Mouse (Mus musculus) heart, adult 9 months (tissue): Measurements from ENCODE around the gene Aifm3.
A peak's percentile ranks its signal among the peaks of the same experiment; 100 is the strongest.
"Not testable (repeated sequence)": the region's sequence is repeated elsewhere in the genome, so short reads cannot be mapped to it uniquely, and the experiment has no call there.

Experiments
- DNase-seq, 2 experiments: peaks; one replicate each; pipeline ENCODE4 v3.0.0; 2022; ENCODE audit warnings: low spot score in 2 of 2

The Aifm3 gene

DNA sequence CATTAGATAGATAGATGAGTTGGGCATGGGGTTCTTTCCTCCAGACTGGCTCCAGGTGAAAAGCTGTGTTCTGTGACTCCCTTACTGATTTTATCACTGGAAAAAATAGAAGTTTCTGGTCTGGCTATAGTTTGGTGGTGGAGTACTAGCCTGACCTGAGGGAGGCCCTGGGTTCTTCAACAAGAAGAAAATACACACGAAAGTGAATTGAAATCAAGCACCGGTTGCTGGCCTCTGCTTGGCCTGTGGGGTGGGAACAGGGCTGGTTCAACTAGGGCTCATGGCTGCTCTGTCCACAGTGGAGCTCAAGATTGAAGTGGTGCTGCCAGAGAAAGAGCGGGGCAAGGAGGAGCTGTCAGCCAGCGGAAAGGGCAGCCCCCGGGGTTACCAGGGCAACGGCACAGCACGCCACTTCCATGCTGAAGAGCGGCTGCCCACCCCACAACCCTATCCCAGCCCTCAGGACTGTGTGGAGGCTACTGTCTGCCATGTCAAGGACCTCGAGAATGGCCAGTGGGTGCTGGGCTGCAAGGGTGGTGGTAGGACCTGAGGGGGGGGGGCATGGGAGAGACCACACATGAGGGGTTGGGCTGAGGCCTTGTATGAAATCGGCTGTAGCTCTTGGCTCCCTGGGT is 10.0 kb downstream of the Aifm3 start:
- DNase-seq, result no peak

DNA sequence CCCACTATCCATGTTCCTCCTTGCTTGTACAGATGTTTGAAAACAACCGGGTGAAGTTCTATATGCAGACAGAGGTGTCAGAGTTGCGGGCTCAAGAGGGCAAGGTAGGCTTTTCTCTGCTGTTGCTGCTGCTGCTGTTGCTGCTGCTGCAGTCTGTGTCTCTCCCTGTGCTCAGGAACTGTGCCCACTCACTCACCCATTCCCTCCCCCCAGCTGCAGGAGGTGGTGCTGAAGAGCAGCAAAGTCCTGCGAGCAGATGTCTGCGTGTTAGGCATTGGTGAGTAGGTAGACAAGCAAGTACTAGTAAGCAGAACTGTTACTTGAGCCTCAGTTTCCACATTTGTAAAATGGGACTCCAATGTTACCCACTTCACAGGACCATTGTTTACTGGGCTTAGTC is 13.3 kb downstream of the Aifm3 start:
- DNase-seq, result no peak

DNA sequence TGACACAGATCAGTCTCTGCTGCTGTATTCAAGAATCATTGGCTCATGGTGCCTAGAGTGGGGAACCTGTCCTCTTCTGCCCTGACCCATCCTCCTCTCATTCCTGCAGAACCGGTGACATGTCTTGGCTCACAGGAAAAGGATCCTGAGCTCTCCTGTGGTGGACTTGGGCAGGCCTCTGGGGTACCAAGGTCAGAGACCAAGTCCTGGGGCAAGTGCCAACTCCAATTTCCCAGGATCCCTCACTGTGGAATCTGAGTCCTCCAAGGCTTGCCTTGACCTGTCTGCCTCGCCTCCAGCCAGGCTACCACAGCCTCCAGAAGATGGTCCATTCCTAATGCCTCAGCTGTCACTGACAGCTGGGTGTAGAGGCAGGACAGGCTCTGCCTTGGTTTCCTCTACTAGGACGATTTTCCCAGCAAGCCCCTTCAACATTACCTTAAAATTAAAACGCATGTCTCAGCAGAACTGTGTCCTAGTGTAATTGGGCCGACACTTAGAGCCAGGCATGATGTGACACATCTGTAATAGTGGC is 17.7 kb downstream of the Aifm3 start:
- DNase-seq, result no peak

- not testable (repeated sequence) for DNase-seq
Observed at GRCm38 (mm10) chr16:17508031-17508430, 18.6 kb downstream of the Aifm3 start.

- peak; percentile 82 to 89 for DNase-seq
Observed at GRCm38 (mm10) chr16:17508546-17509239, 19.3 kb downstream of the Aifm3 start, which contains the start of gene Lztr1. Gene Lztr1 (plus strand): TSS chr16:17508688.

GRCm38 (mm10) chr16:17509240-17509597 is 19.8 kb downstream of the Aifm3 start:
- no peak for DNase-seq

- no peak for DNase-seq
Observed at GRCm38 (mm10) chr16:17510143-17510542, 20.7 kb downstream of the Aifm3 start.

DNA sequence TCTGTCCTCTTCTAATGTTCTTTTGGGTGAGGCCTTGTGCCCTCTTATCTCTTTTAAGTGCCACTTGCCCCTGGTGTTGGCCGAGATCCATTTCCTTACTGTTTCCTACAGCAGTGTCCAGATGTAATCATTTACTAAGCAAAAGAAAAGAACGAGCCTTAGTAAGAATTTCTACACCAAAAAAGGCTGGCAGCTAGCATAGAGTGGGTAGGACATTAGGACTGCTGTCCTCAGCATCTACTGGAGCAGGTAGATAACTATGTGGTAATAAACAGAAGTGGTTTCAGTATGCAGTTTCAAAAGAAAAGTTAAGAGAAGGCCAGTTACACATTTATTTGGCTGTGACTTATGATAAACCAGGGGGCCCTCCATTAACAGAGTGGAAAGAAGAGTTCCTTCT is 21.3 kb downstream of the Aifm3 start:
- no peak for DNase-seq

GRCm38 (mm10) chr16:17511431-17511830 is 22.0 kb downstream of the Aifm3 start:
- no peak for DNase-seq

DNA sequence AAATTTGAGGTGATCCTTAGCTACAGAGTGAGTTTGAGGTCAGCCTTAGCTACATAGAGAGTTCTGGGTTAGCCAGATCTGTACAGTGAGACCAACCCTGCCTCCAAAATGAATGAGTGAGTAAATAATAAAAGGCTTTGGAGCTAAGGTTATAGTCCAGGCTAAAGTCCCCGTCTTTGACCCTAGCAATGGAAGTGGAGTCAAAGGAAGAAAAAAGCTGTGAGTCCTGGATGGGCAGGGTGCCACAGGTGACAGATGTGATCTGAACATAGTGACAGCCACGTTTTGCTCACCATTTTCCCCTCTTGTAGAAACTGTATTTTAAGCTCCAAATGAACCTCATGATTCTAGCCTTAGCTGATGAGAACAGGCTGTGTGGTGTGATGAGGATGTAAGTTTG is 29.5 kb downstream of the Aifm3 start:
- no peak for DNase-seq

- no peak for DNase-seq
Observed at GRCm38 (mm10) chr16:17524156-17524555, 34.7 kb downstream of the Aifm3 start.

GRCm38 (mm10) chr16:17525524-17525923 is 36.1 kb downstream of the Aifm3 start:
- DNase-seq, result no peak

DNA sequence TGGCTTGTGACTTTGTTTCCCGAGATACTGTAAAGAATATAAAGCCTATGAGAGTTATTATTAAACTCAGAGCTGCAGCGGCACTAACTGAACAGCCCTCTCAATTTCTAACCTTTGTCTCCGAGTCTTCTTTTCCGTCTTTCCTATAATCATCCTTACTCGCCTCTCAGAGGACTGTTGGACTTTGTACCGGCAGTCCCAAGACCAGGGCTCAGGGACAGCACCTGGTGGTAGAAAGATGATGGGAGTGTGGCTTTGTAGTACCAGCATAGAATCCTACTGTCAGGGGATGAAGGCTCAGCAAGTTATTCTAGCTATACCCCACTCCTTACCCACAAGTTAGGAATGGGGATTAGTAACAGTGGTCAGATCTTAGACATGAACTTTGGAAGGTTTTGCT is 36.8 kb downstream of the Aifm3 start:
- DNase-seq, result no peak

DNA sequence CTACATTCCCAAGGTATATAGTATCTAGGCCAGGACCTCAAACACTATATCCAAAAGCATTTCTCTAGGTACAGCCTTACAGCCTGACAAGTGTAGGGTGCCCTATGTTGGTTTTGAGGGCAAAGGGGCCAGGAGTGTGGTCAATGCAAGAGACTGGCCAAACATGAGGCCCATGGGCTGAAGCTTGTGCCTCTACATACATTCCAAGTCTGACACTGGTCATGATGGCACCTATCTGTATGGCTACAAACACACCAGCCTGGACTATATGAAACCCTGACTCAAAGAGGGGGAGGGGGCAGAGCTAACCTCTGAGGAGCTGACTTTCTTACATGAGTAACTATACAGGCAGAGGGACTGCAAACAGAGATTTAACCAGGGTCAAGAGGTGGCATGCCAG is 38.2 kb downstream of the Aifm3 start:
- no peak for DNase-seq

DNA sequence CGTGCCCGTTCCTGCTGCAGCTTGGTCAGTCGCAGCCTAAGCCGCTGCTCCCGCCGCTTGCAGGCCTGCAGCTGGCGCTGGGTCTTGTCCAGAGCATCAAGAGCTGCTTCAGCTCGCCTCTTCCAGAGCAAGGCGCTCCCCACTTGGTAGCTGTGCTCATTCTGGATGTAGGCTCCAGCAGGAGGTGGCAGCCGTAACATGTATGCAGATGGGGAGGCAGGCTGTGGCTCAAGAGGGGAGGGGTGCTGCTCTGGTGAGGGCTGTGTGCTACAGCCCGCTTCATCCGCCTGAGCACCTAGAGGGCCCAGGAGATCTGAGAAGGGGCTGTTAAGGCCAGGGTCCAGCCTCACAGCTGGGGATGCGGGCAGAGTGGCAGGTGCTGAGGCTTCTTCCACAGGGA is 38.9 kb downstream of the Aifm3 start:
- DNase-seq, result no peak

- DNase-seq, result no peak
Observed at GRCm38 (mm10) chr16:17529981-17530586, 40.7 kb downstream of the Aifm3 start.

DNA sequence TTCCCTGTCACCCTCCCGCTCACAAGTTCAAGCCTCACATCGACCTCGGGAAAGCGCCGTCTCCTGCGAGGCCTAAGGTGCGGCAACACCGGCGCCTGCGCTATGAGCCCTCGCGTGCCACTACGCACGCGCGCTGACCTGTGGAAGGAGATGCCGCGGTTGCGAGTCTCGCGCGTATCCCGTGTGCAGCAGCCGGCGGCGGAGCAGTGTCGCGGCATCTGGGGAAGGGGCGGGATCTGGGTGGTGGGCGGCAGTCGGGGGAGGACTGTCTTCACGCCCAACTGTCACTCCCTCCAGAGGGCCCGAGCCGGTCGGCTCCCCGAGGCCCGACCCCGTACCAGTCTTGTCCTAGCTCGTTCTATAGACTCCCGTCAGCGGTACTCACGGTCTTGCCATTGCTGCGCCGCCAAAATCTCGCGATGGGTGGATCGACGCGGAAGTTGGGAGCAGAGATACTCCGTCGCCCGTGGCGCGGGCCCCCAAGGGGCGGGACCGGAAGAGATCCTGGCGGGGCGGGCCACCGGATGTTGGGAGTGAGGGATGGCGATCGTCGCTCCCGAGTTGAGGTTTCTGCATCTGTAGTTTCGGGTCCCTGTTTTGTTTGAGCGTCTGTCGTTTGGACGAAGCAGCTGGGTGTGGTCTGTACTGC is 41.4 kb downstream of the Aifm3 start, which contains the start of gene Thap7:
Thap7 (minus strand) TSS at position 497 of the 649 bp plus-strand sequence.
- DNase-seq, result peak; percentile 93 to 95

GRCm38 (mm10) chr16:17532271-17532670 is 42.9 kb downstream of the Aifm3 start:
- DNase-seq, result no peak

- DNase-seq, result no peak
Observed at GRCm38 (mm10) chr16:17532676-17533329, 43.4 kb downstream of the Aifm3 start.

- no peak for DNase-seq
Observed at GRCm38 (mm10) chr16:17536584-17536983, 47.2 kb downstream of the Aifm3 start.

DNA sequence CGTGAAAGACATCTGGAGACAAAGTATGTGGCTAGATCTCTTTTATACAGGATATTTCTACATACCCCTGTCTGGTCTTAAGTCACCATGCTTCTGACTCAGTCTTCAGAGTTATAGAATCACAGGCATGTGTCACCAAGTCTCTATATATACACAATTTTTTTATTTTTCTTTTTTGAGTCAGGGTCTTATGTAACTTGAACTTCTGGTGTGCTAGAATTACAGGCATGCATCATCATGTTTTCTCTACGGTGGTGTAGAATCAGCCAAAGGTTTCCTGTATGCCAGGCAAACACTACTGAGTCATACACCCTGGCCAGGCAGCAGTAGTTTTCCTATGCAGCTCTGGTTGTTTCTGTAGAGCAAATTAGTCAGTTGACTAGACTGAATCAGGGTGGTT is 53.2 kb downstream of the Aifm3 start:
- no peak for DNase-seq

- DNase-seq, result no peak
Observed at GRCm38 (mm10) chr16:17552837-17553236, 63.4 kb downstream of the Aifm3 start.
